Mouse (Mus musculus): Measurements from ENCODE around the gene Gars. TPM values are rescaled to one million over a fixed set of nuclear protein-coding genes. Genes with fewer than 3 reads are reported as not detected.
A peak's percentile ranks its signal among the peaks of the same experiment; 100 is the strongest.

The Gars gene
- polyA plus RNA-seq, 1 experiment = 459 TPM

GRCm38 (mm10) chr6:55045326-55045725 is 7.5 kb downstream of the Gars start:
- no peak overlapping the region for H3K4me3 ChIP-seq
- peaks cover 94% of the 10 kb centered on the region for H3K79me2 ChIP-seq (ENCODE audit: control insufficient read depth, insufficient read depth)
- no peak for TF ChIP-seq CEBPB (IDR thresholded peaks at IDR 0.05; ENCODE audit: insufficient read depth, poor library complexity, severe bottlenecking)
- H3K36me3 ChIP-seq (ENCODE audit: control insufficient read depth, insufficient read depth) = peaks cover 40% of the 10 kb centered on the region
- no peak overlapping the region for H3K4me2 ChIP-seq (ENCODE audit: low read depth)
- no peak overlapping the region for H3ac ChIP-seq (ENCODE audit: control insufficient read depth, insufficient read length)
- H3K27me3 ChIP-seq (ENCODE audit: control insufficient read depth, insufficient read depth, insufficient read length) = no peaks in the 10 kb centered on the region

DNA sequence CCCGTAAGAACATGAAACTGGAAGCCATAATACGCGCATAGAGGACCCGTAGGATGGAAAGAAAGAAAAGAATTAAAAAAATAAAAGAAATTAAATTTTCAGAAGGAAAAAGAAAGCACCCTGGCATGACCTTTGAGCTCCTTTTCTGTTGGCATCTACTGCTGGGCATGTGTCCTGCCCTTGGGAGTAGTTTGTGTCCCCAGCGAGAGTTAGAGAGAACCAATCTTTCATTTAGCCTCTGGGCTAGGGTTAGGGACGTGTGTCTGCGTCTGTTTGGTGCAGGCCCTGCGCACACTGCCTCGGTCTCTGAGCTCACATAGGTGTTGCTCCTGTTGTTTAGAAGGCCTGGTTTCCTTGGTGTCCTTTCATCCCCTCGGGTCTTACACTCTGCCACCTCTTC is 11.4 kb downstream of the Gars start:
- Histone ChIP-seq H3K36me3 (ENCODE audit: control insufficient read depth, insufficient read depth) (peaks cover 71% of the 10 kb centered on the region), H3ac (ENCODE audit: control insufficient read depth, insufficient read length) (no peak overlapping the region)
- no peak for TF ChIP-seq E2F4 (IDR thresholded peaks at IDR 0.05; ENCODE audit: insufficient read depth)
- peak; percentile 10 for TF ChIP-seq POLR2AphosphoS2 (IDR thresholded peaks at IDR 0.05; ENCODE audit: insufficient read length, low read depth)

DNA sequence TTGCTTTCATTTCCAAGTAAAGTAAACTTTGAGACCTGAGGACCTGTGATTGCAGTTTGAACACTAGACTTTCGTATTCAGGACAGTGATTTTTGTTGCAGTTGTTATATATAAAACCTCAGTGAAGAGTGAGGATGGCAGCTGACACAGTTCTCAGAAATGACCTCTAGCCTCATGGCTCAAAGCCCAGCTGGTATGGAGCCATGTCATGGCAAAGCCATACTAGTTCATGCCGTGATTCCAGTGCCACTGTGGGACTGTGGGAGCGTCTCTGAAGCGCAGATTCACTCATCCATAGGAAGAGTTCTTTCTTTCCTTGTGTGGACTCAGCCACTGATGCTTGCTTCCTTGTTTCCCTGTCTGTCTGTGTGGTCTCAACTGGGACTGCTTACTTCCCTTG is 16.7 kb downstream of the Gars start:
- no peak overlapping the region for H3K4me3 ChIP-seq
- TF ChIP-seq MYOD1 (IDR thresholded peaks at IDR 0.05; ENCODE audit: control insufficient read depth in 1 of 3, insufficient read length in 2 of 3, low read depth in 2 of 3) = peak in 1 of 3 experiments; percentile 5
- no peak for TF ChIP-seq MAX (IDR thresholded peaks at IDR 0.05; ENCODE audit: low read depth)
- peaks cover 95% of the 10 kb centered on the region for H3K36me3 ChIP-seq (ENCODE audit: control insufficient read depth, insufficient read depth)
- peaks cover 33% of the 10 kb centered on the region for H3K79me2 ChIP-seq (ENCODE audit: control insufficient read depth, insufficient read depth)
- no peaks in the 10 kb centered on the region for H3K27me3 ChIP-seq (ENCODE audit: control insufficient read depth, insufficient read depth, insufficient read length)
- no peak overlapping the region for H3ac ChIP-seq (ENCODE audit: control insufficient read depth, insufficient read length)
- no peak overlapping the region for H3K4me2 ChIP-seq (ENCODE audit: low read depth)

More for the DNA sequence above, 11.4 kb downstream of the Gars start:
- Histone ChIP-seq H3K4me2 (ENCODE audit: low read depth) (no peak overlapping the region), H3K79me2 (ENCODE audit: control insufficient read depth, insufficient read depth) (peaks cover 62% of the 10 kb centered on the region), H3K27me3 (ENCODE audit: control insufficient read depth, insufficient read depth, insufficient read length) (no peaks in the 10 kb centered on the region), H3K4me3 (no peak overlapping the region)

DNA sequence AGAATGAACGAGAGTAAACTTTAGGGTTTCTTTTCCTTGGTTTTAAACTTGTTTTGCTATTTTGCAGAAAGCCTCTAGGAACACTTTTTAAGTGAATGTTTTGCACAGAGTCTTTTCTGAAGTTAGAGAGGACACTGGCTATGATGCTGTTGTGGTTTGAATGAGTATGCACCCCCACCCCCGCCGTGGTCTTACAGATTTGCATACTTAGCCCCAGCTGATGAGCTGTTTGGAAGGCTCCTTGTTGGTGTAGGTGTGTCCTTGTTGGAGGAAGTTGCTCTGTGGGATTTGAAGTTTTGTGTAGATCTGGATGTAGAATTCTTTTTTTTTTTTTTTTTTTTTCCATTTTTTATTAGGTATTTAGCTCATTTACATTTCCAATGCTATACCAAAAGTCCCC is 19.6 kb downstream of the Gars start:
- Histone ChIP-seq H3ac (ENCODE audit: control insufficient read depth, insufficient read length) (no peak overlapping the region), H3K79me2 (ENCODE audit: control insufficient read depth, insufficient read depth) (peaks cover 30% of the 10 kb centered on the region), H3K27me3 (ENCODE audit: control insufficient read depth, insufficient read depth, insufficient read length) (no peaks in the 10 kb centered on the region), H3K36me3 (ENCODE audit: control insufficient read depth, insufficient read depth) (peaks cover 84% of the 10 kb centered on the region), H3K4me2 (ENCODE audit: low read depth) (no peak overlapping the region), H3K4me3 (no peak overlapping the region)
- TF ChIP-seq POLR2A (IDR thresholded peaks at IDR 0.05; ENCODE audit: insufficient read length, low read depth) = no peak
- TF ChIP-seq USF1 (IDR thresholded peaks at IDR 0.05; ENCODE audit: low read depth) = no peak
- no peak for TF ChIP-seq MYOD1 (IDR thresholded peaks at IDR 0.05; ENCODE audit: control insufficient read depth in 1 of 3, insufficient read length in 2 of 3, low read depth in 2 of 3)
- TF ChIP-seq SRF (IDR thresholded peaks at IDR 0.05; ENCODE audit: control insufficient read depth, insufficient read length, low read depth) = no peak
- TF ChIP-seq REST (IDR thresholded peaks at IDR 0.05; ENCODE audit: insufficient read depth, insufficient read length) = no peak
- no peak for TF ChIP-seq MAX (IDR thresholded peaks at IDR 0.05; ENCODE audit: low read depth)
- no peak for TF ChIP-seq CEBPB (IDR thresholded peaks at IDR 0.05; ENCODE audit: insufficient read depth, poor library complexity, severe bottlenecking)
- no peak for TF ChIP-seq E2F4 (IDR thresholded peaks at IDR 0.05; ENCODE audit: insufficient read depth)
- TF ChIP-seq MYOG (IDR thresholded peaks at IDR 0.05; ENCODE audit: control insufficient read depth in 1 of 3, insufficient read depth in 1 of 3, insufficient read length in 2 of 3, low read depth in 2 of 3) = no peak
- TF ChIP-seq POLR2AphosphoS2 (IDR thresholded peaks at IDR 0.05; ENCODE audit: insufficient read length, low read depth) = no peak
- no peak for TF ChIP-seq TCF3 (IDR thresholded peaks at IDR 0.05; ENCODE audit: insufficient read length, low read depth)
- TF ChIP-seq TCF12 (IDR thresholded peaks at IDR 0.05; ENCODE audit: insufficient read depth, poor library complexity, severe bottlenecking) = no peak

DNA sequence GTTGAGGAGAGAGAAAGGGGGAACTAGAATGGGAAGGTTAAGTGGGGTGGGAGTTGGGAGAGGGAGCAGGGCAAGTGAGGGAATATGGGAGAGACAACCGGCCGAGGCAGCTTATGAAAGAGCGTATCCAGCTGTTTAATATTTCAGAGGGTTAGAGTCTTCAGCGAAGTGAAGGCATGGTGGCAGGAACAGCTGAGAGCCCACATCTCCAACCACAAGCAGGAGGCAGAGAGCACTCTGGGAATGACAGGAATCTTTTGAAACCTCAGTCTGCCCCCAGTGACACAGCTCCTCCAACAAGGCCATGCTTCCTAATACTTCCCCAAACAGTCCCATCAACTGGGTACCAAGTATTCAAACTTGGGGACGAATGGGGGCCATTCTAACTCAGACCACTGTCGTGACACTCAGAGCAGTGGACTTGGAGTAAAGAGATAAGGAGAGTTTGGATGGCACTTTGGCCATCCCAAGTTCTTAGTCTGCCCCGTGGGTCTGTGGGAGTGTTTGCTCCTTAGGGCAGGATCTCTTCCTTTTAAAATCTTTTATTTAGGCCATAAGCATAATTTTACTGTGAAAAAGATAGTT is 22.5 kb downstream of the Gars start:
- no peak overlapping the region for H3K4me3 ChIP-seq
- no peak overlapping the region for H3ac ChIP-seq (ENCODE audit: control insufficient read depth, insufficient read length)
- TF ChIP-seq MYOG (IDR thresholded peaks at IDR 0.05; ENCODE audit: control insufficient read depth in 1 of 3, insufficient read depth in 1 of 3, insufficient read length in 2 of 3, low read depth in 2 of 3) (peak; percentile 21 to 96 (median 90)), TCF12 (IDR thresholded peaks at IDR 0.05; ENCODE audit: insufficient read depth, poor library complexity, severe bottlenecking) (peak; percentile 79), POLR2A (IDR thresholded peaks at IDR 0.05; ENCODE audit: insufficient read length, low read depth) (no peak), USF1 (IDR thresholded peaks at IDR 0.05; ENCODE audit: low read depth) (no peak), MYOD1 (IDR thresholded peaks at IDR 0.05; ENCODE audit: control insufficient read depth in 1 of 3, insufficient read length in 2 of 3, low read depth in 2 of 3) (peak; percentile 77 to 86 (median 81))
- peaks cover 22% of the 10 kb centered on the region for H3K79me2 ChIP-seq (ENCODE audit: control insufficient read depth, insufficient read depth)
- peaks cover 84% of the 10 kb centered on the region for H3K36me3 ChIP-seq (ENCODE audit: control insufficient read depth, insufficient read depth)
- peak overlapping the region; percentile 8 for H3K4me2 ChIP-seq (ENCODE audit: low read depth)
- H3K27me3 ChIP-seq (ENCODE audit: control insufficient read depth, insufficient read depth, insufficient read length) = no peaks in the 10 kb centered on the region

- TF ChIP-seq MYOG (IDR thresholded peaks at IDR 0.05; ENCODE audit: control insufficient read depth in 1 of 3, insufficient read depth in 1 of 3, insufficient read length in 2 of 3, low read depth in 2 of 3) = no peak
- no peak for TF ChIP-seq MAX (IDR thresholded peaks at IDR 0.05; ENCODE audit: low read depth)
- TF ChIP-seq POLR2AphosphoS2 (IDR thresholded peaks at IDR 0.05; ENCODE audit: insufficient read length, low read depth) = no peak
- TF ChIP-seq MYOD1 (IDR thresholded peaks at IDR 0.05; ENCODE audit: control insufficient read depth in 1 of 3, insufficient read length in 2 of 3, low read depth in 2 of 3) = no peak
- no peak for TF ChIP-seq SRF (IDR thresholded peaks at IDR 0.05; ENCODE audit: control insufficient read depth, insufficient read length, low read depth)
- TF ChIP-seq POLR2A (IDR thresholded peaks at IDR 0.05; ENCODE audit: insufficient read length, low read depth) = no peak
- TF ChIP-seq CEBPB (IDR thresholded peaks at IDR 0.05; ENCODE audit: insufficient read depth, poor library complexity, severe bottlenecking) = no peak
- TF ChIP-seq TCF12 (IDR thresholded peaks at IDR 0.05; ENCODE audit: insufficient read depth, poor library complexity, severe bottlenecking) = no peak
- Histone ChIP-seq H3K79me2 (ENCODE audit: control insufficient read depth, insufficient read depth) (peaks cover 22% of the 10 kb centered on the region), H3K36me3 (ENCODE audit: control insufficient read depth, insufficient read depth) (peaks cover 84% of the 10 kb centered on the region), H3K4me2 (ENCODE audit: low read depth) (no peak overlapping the region), H3ac (ENCODE audit: control insufficient read depth, insufficient read length) (no peak overlapping the region), H3K4me3 (no peak overlapping the region), H3K27me3 (ENCODE audit: control insufficient read depth, insufficient read depth, insufficient read length) (no peaks in the 10 kb centered on the region)
Measured at GRCm38 (mm10) chr6:55061328-55061727, 23.5 kb downstream of the Gars start.
